Comparison of ENCODE assay signal across 27 mouse cellular contexts in genomic region chr1:115134298-115134697, GRCm38 (mm10).
DNase-seq lines count a peak whose midpoint lies in the region; ATAC-seq and TF ChIP-seq lines count a peak whose summit lies in the region.
"Had no signal": no experiment of that assay in that cellular context is flagged by ENCODE, and none has a peak within 500 bp of the region (broad histone marks: within the 10 kb centered on the region; RNA-seq: fewer than 3 reads in every experiment).

No protein-coding gene starts in this region.

- no peaks in the 10 kb centered on the region for H3K36me3 ChIP-seq in hindbrain, postnatal 0 days (ENCODE audit: insufficient read depth, low read length)
- H3K36me3 ChIP-seq in hindbrain, embryonic 11.5 days (ENCODE audit: control insufficient read depth, insufficient read depth, low read length): no peaks in the 10 kb centered on the region
- H3K36me3 ChIP-seq in stomach, embryonic 16.5 days (ENCODE audit: control insufficient read depth, insufficient read depth, low read length): no peaks in the 10 kb centered on the region
- H3K36me3 ChIP-seq in midbrain, embryonic 13.5 days: no peaks in the 10 kb centered on the region
- no peaks in the 10 kb centered on the region for H3K36me3 ChIP-seq in forebrain, embryonic 14.5 days (ENCODE audit: control insufficient read depth, insufficient read depth, low read length)
- H3K36me3 ChIP-seq: embryonic facial prominence, embryonic 15.5 days; forebrain, embryonic 15.5 days; heart, embryonic 12.5 days; heart, embryonic 15.5 days; hindbrain, embryonic 10.5 days had no signal

- DNase-seq in hindbrain, postnatal 0 days (ENCODE audit: low spot score): peak; percentile 3
- no peak for DNase-seq in hindbrain, embryonic 11.5 days (ENCODE audit: low spot score)
- peak; percentile 44 for DNase-seq in R1 (ENCODE audit: low read depth, low spot score)
- peak; percentile 3 for DNase-seq in brain, embryonic 14.5 days (ENCODE audit: low read depth)
- no peak for DNase-seq in heart, adult 9 months (ENCODE audit: low spot score in 2 of 2)
- no peak for DNase-seq in forebrain, embryonic 14.5 days (ENCODE audit: low spot score)
- DNase-seq: adrenal gland, postnatal 10 days; adrenal gland, postnatal 36 days; cerebellum, adult 11-12 months; cerebellum, adult 8-10 months; cerebellum, postnatal 10 days; cerebellum, postnatal 36 days; embryo, embryonic 11 days; gastrocnemius, adult 2 months; gastrocnemius, postnatal 14 days; heart, adult 11 months; heart, postnatal 10 days; heart, postnatal 36 days had no signal

- TF ChIP-seq POLR2A in brain, embryonic 14.5 days (IDR thresholded peaks at IDR 0.05; ENCODE audit: borderline replicate concordance, extremely low read depth, insufficient read depth, insufficient read length, poor library complexity, severe bottlenecking): no peak

- H3K9me3 ChIP-seq in hindbrain, postnatal 0 days (ENCODE audit: low read length): no peaks in the 10 kb centered on the region
- H3K9me3 ChIP-seq in hindbrain, embryonic 11.5 days (ENCODE audit: control insufficient read depth, low read length): no peaks in the 10 kb centered on the region
- no peaks in the 10 kb centered on the region for H3K9me3 ChIP-seq in stomach, embryonic 16.5 days (replicated peaks; ENCODE audit: control insufficient read depth, low read length)
- H3K9me3 ChIP-seq in midbrain, embryonic 13.5 days: no peaks in the 10 kb centered on the region
- H3K9me3 ChIP-seq in forebrain, embryonic 14.5 days (replicated peaks; ENCODE audit: control insufficient read depth, low read length): no peaks in the 10 kb centered on the region
- H3K9me3 ChIP-seq: embryonic facial prominence, embryonic 15.5 days; forebrain, embryonic 15.5 days; heart, embryonic 12.5 days; heart, embryonic 15.5 days; hindbrain, embryonic 10.5 days had no signal

- H3K4me2 ChIP-seq in hindbrain, postnatal 0 days (ENCODE audit: low read depth, low read length): no peak overlapping the region
- H3K4me2 ChIP-seq in hindbrain, embryonic 11.5 days (replicated peaks; ENCODE audit: low read depth, low read length): no peak overlapping the region
- no peak overlapping the region for H3K4me2 ChIP-seq in stomach, embryonic 16.5 days (ENCODE audit: low read depth, low read length)
- H3K4me2 ChIP-seq in midbrain, embryonic 13.5 days (replicated peaks): no peak overlapping the region
- H3K4me2 ChIP-seq in forebrain, embryonic 14.5 days (ENCODE audit: low read length): no peak overlapping the region
- H3K4me2 ChIP-seq: embryonic facial prominence, embryonic 15.5 days; forebrain, embryonic 15.5 days; heart, embryonic 12.5 days; heart, embryonic 15.5 days; hindbrain, embryonic 14.5 days had no signal

- TF ChIP-seq CTCF in hindbrain, postnatal 0 days (IDR thresholded peaks at IDR 0.05; ENCODE audit: low read depth): no peak
- TF ChIP-seq CTCF in brain, embryonic 14.5 days (IDR thresholded peaks at IDR 0.05; ENCODE audit: borderline replicate concordance, extremely low read depth, insufficient read depth, insufficient read length): no peak

- WGBS in hindbrain, postnatal 0 days: 51% methylated on average over 1 of the region's 1 CpGs
- 61% methylated on average over 1 of the region's 1 CpGs for WGBS in hindbrain, embryonic 11.5 days
- 40% methylated on average over 1 of the region's 1 CpGs for WGBS in stomach, embryonic 16.5 days
- 57% methylated on average over 1 of the region's 1 CpGs for WGBS in midbrain, embryonic 13.5 days
- WGBS in forebrain, embryonic 14.5 days: 43% methylated on average over 1 of the region's 1 CpGs

- no peak overlapping the region for H3K27ac ChIP-seq in hindbrain, postnatal 0 days
- H3K27ac ChIP-seq in hindbrain, embryonic 11.5 days (ENCODE audit: low read depth, low read length): no peak overlapping the region
- no peak overlapping the region for H3K27ac ChIP-seq in stomach, embryonic 16.5 days (ENCODE audit: low read length)
- H3K27ac ChIP-seq in midbrain, embryonic 13.5 days: no peak overlapping the region
- H3K27ac ChIP-seq in forebrain, embryonic 14.5 days (ENCODE audit: low read depth, low read length): no peak overlapping the region
- H3K27ac ChIP-seq: embryonic facial prominence, embryonic 15.5 days; forebrain, embryonic 15.5 days; gastrocnemius, adult 2 months; heart, embryonic 15.5 days; hindbrain, embryonic 10.5 days; hindbrain, embryonic 14.5 days had no signal

- H3K4me3 ChIP-seq in hindbrain, postnatal 0 days (ENCODE audit: low read length): no peak overlapping the region
- H3K4me3 ChIP-seq in hindbrain, embryonic 11.5 days (ENCODE audit: low read depth, low read length): no peak overlapping the region
- no peak overlapping the region for H3K4me3 ChIP-seq in stomach, embryonic 16.5 days (replicated peaks; ENCODE audit: low read length)
- H3K4me3 ChIP-seq in midbrain, embryonic 13.5 days (replicated peaks): no peak overlapping the region
- H3K4me3 ChIP-seq in forebrain, embryonic 14.5 days (ENCODE audit: low read depth, low read length): no peak overlapping the region
- H3K4me3 ChIP-seq: embryonic facial prominence, embryonic 15.5 days; forebrain, embryonic 15.5 days; gastrocnemius, adult 2 months; heart, embryonic 12.5 days; heart, embryonic 15.5 days; hindbrain, embryonic 10.5 days had no signal

- H3K9ac ChIP-seq in hindbrain, postnatal 0 days (replicated peaks; ENCODE audit: low read length): no peak overlapping the region
- H3K9ac ChIP-seq in hindbrain, embryonic 11.5 days (ENCODE audit: low read depth, low read length): no peak overlapping the region
- no peak overlapping the region for H3K9ac ChIP-seq in stomach, embryonic 16.5 days (ENCODE audit: low read length)
- no peak overlapping the region for H3K9ac ChIP-seq in midbrain, embryonic 13.5 days (replicated peaks)
- H3K9ac ChIP-seq in forebrain, embryonic 14.5 days (ENCODE audit: low read length): no peak overlapping the region
- H3K9ac ChIP-seq: embryonic facial prominence, embryonic 15.5 days; forebrain, embryonic 15.5 days; heart, embryonic 12.5 days; heart, embryonic 15.5 days; hindbrain, embryonic 14.5 days had no signal

- H3K27me3 ChIP-seq in hindbrain, postnatal 0 days (ENCODE audit: insufficient read depth, low read length): no peaks in the 10 kb centered on the region
- H3K27me3 ChIP-seq in hindbrain, embryonic 11.5 days (ENCODE audit: control insufficient read depth, insufficient read depth, low read length): no peaks in the 10 kb centered on the region
- no peaks in the 10 kb centered on the region for H3K27me3 ChIP-seq in stomach, embryonic 16.5 days (ENCODE audit: control insufficient read depth, insufficient read depth, low read length)
- H3K27me3 ChIP-seq in midbrain, embryonic 13.5 days: no peaks in the 10 kb centered on the region
- no peaks in the 10 kb centered on the region for H3K27me3 ChIP-seq in forebrain, embryonic 14.5 days (replicated peaks; ENCODE audit: control insufficient read depth, insufficient read depth, low read length)
- H3K27me3 ChIP-seq: embryonic facial prominence, embryonic 15.5 days; forebrain, embryonic 15.5 days; heart, embryonic 12.5 days; heart, embryonic 15.5 days had no signal

- H3K4me1 ChIP-seq in hindbrain, postnatal 0 days (ENCODE audit: insufficient read depth, low read length): no peaks in the 10 kb centered on the region
- H3K4me1 ChIP-seq in hindbrain, embryonic 11.5 days (replicated peaks; ENCODE audit: control insufficient read depth, insufficient read depth, low read length): no peaks in the 10 kb centered on the region
- H3K4me1 ChIP-seq in stomach, embryonic 16.5 days (ENCODE audit: control insufficient read depth, insufficient read depth, low read length): no peaks in the 10 kb centered on the region
- H3K4me1 ChIP-seq in midbrain, embryonic 13.5 days (replicated peaks): no peaks in the 10 kb centered on the region
- no peaks in the 10 kb centered on the region for H3K4me1 ChIP-seq in forebrain, embryonic 14.5 days (ENCODE audit: control insufficient read depth, insufficient read depth, low read length)
- H3K4me1 ChIP-seq: embryonic facial prominence, embryonic 15.5 days; forebrain, embryonic 15.5 days; heart, embryonic 12.5 days; heart, embryonic 15.5 days; hindbrain, embryonic 10.5 days had no signal

- ATAC-seq in hindbrain, postnatal 0 days: no peak
- ATAC-seq in hindbrain, embryonic 11.5 days (ENCODE audit: low FRiP score): no peak
- peak; percentile 66; the same call in 1 of the 2 replicates for ATAC-seq in stomach, embryonic 16.5 days (ENCODE audit: insufficient read depth, low FRiP score)
- ATAC-seq in midbrain, embryonic 13.5 days: no peak
- no peak for ATAC-seq in forebrain, embryonic 14.5 days
- ATAC-seq: CD4-positive, CD25-positive, alpha-beta regulatory T cell, adult 4 months; forebrain, embryonic 15.5 days had no signal

Comparison
In these comparisons a context has a peak if more than half of its experiments do, and no peak if none do; other contexts are left out.
1. DNase-seq: peak in hindbrain, postnatal 0 days (single experiment), R1 (single experiment) and brain, embryonic 14.5 days (single experiment); none in hindbrain, embryonic 11.5 days (single experiment), heart, adult 9 months (0 of 2) and forebrain, embryonic 14.5 days (single experiment).